Mouse (Mus musculus) brain, adult 10 weeks (tissue): ENCODE measurements around the gene Pdia3. TPM values are rescaled to one million over a fixed set of nuclear protein-coding genes. Genes with fewer than 3 reads are reported as not detected.

Source experiments
- polyA plus RNA-seq: library from polyadenylated mRNA; stranded (reverse); fragments of 350-450 nt; fragmentation: Illumina TruSeq; extraction: RNeasy Lipid Tissue Mini Kit (QIAGEN cat#74804); gene quantifications from one replicate; pipeline ENCODE4 v1.2.3, GENCODE M21; 2015; ENCODE audit warnings: low read depth, low replicate concordance

The Pdia3 gene
- 198 TPM for polyA plus RNA-seq

DNA sequence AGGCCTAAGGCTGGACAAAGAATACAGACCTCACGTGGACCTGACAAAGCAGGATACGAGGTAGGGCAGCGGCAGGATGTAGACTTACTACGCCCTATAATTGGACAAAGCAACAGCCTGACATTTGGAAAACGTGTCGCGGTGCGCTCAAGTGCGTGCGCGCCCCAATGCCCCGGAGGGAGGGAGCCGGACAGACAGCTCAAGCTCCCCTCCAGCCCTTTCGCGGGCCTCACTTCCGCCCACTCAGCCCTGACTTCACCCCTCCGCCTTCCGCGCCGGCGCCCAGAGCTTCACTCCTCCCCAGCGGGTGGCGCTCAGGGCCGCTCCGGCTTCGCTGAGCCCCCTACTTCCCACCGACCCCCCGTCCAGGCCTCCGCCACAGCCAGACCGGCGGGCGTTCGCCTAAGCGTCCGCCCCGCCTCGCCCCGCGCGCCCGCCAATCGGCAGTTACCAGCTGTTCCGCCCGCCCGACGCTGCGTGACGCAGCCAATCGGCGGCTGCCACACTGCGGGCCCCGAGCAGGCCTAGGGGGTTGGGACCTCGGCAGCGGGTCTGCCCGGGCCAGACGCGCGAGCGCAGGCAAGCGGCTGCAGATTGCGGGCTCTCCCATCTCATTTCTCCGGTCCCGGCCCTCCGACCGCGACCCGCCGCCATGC is at the start of gene Pdia3, which contains the start of gene Catsper2:
Gene Pdia3, plus strand, starts transcription at position 389 of the 656 bp plus-strand sequence.
Gene Catsper2, minus strand, starts transcription at position 406 of the 656 bp plus-strand sequence.

DNA sequence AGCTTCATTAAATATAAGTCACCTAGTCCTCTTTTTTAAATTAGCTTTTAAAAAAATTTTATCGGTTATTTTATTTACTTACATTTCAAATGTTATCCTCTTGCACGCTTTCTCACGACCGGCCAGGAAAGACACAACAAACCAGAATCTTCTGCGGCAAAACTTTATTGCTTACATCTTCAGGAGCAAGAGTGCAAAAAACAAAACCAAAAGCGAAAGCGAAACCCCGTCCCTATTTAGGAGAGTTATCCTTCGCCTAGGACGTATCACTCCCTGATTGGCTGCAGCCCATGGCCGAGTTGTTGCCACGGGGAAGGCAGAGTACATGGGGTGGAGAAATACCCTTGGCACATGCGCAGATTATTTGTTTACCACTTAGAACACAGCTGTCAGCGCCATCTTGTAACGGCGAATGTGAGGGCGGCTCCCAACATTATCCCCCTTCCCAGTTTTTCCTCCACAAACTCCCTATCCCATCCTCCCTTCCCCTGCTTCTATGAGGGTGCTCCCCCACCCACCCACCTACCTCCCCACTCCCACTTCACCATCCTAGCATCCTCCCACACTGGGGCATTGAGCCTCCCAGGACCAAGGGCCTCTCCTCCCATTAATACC is 26.5 kb upstream of the Pdia3 start, which contains the start of gene Strc:
Gene Strc, minus strand, starts transcription at position 208 of the 615 bp plus-strand sequence.

DNA sequence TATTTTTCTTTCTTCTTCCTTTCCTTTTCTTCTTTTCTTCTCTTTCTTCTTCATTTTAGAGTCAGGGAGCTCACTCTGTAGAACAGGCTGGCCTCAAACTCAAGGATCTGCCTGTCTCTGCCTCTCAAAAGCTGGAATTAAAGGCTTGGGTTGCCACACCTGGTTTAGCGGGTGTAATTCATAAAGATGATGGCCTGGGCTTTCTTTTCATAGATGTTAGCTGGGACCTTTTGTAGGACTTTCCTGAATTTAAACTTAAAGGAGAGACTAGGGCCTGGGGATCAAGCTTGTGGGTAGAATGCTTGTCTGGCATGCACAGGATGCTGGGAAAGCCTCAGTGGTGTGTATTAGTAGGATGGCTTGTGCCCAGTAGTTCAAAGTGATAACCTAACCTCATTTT is 30.6 kb downstream of the Pdia3 start, which contains the start of gene Ell3:
Gene Ell3, minus strand, starts transcription at position 101 of the 400 bp plus-strand sequence.

DNA sequence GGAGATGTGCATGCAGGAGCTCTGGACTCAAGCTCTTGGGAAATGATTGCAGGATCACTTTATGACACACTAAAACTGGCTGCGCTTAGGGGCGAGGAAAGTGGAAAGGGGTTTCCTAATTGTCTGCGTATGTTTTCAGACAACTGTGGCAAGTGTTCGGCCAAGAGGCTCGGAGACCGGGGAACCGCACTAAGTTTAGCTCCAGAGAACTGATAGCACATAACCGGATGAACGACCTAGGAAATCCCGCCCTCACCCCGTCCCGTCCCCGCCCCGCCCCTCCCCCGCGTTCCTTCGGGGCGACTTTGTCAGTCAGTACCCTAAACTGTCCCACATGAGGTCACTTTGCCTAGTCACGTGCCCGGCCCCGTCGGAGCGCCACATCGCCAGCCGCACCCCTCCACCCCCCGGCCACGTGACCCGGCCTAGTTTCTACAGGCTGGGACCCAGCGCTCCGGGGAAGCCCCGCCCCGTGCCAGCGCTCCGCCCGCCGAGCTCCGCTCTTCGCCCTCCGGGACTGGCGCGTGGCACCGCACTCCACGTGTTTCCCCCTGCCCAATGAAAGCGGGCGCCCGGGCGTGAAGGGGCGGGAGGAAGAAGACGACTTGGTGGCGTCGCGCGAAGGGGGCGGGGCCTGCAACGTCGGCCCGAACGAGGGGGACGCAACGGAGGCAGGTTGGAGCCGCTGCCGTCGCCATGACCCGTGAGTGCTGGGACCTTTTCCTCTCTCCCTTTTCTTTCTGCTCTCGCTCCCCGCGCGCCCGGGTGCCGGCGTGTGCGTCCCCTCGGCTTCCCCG is 35.4 kb downstream of the Pdia3 start, which contains the start of gene Serf2:
Gene Serf2, plus strand, starts transcription at position 457 of the 797 bp plus-strand sequence.

DNA sequence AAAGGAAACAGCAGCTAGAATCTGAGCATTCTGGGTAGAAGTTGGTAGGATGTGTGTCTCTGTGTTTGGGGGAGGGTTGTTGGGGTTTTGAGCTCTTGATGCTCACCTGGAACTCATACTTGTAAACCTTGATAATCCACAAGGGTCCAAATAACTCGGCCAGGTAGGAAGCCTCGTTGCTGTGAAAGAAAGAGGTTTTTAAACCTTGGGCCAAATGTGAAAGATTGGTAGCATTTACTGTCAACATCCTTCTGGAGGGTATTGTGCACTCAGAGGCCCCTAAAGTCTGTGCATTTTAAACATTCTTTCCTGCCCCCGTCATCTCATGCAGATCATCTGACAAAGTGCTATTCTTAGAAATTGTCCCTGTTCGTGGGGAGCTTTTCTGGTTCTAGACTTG is 39.4 kb downstream of the Pdia3 start, which contains the start of gene Hypk:
Gene Hypk, plus strand, starts transcription at position 301 of the 400 bp plus-strand sequence.

DNA sequence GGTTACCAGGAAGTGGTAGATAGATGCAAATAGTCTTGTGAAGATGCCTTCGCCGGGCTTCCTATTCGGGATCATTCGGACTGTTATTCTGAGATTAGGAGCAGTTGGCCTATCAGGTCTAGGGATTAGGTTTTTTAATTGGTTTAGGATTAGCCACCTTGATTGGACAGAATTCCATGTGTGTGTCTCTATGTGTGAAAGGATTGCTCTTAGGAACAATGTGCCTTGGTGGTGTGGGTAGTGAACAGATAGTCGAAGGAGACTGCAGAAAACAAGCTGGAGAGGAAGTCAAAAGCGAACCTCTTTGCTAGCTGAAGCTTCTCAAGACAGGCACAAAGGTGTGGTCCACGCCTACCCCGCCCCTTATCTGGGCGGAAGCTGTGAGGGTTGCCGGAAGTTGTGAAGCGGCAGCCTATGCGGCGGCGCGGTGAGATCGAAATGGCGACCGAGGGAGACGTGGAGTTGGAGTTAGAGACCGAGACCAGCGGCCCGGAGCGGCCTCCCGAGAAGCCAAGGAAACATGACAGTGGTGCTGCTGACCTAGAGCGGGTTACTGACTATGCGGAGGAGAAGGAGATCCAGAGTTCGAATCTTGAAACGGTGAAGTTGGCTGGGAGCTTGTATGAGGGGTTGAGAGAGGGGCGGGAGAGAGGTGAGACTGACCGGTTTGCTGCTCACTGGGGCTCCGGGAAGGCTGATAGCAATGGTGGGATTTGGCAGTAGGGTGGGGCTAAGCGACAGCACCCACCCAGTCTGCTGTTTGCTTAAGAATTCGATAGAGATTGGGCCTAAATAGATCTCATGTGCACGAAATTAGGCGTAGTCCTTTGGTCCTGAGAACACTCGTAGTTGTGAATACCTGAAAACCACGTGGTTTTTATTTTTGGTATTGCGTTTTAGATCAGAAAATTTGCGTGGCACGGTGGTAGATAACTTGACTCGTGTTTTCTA is 43.4 kb downstream of the Pdia3 start, which contains the start of gene Serinc4:
Gene Serinc4, minus strand, starts transcription at position 90 of the 951 bp plus-strand sequence.

DNA sequence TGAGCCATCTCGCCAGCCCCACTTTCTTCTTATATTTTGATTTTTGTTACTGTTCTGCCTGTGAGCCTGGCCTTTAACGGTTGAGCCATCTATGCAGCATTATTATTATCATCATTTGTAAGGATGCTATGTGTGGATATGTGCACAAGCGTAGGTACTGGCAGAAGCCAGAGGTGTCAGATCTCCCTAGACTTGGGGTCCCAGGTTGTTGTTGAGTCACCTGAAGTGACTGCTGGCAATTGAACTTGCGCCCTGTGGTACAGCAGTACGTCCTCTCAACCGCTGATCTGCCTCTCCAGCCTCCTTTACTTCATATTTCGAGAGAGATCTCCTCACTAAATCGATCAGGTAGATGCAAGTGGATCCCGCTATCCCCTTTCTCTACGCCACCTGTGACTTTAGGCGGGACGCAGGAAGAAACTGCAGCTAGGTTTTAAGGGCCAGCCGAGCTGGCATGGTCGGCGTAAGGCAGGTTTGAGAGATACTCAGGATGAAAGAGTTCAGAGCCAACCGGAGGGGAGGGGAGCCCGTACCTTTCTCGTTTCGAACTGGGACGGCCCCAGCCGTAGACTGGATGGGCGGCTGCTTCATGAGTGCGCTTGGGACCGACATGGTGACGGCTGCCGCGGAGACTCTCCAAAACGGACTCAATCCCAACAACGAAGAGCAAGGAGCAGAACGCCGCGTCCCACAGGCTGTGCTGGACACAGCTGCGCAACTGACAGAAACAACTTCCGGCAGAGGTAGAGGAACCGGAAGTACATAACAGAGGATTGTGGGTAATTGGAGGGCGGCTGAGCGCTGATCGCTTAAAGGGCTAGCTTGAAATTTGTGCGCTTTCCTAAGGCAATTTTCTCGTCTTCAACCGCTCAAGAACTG is 60.0 kb downstream of the Pdia3 start, which contains the start of gene Mfap1b:
Gene Mfap1b, minus strand, starts transcription at position 767 of the 879 bp plus-strand sequence.

Other genes starting within 250 kb of the Pdia3 start
- 28.7 TPM for gene Tubgcp4, start 243.1 kb upstream of the Pdia3 start, polyA plus RNA-seq
- gene Zscan29, start 242.7 kb upstream of the Pdia3 start, polyA plus RNA-seq = 4.7 TPM
- 59.2 TPM for gene Trp53bp1, start 142.4 kb upstream of the Pdia3 start, polyA plus RNA-seq
- gene Map1a, start 124.2 kb upstream of the Pdia3 start, polyA plus RNA-seq = 275 TPM
- 84.3 TPM for gene Ppip5k1, start 58.4 kb upstream of the Pdia3 start, polyA plus RNA-seq
- 338 TPM for gene Ckmt1, start 56.1 kb upstream of the Pdia3 start, polyA plus RNA-seq
- 0.31 TPM for gene Strc, start 26.6 kb upstream of the Pdia3 start, polyA plus RNA-seq
- gene Catsper2, start within 50 bp of the Pdia3 start, polyA plus RNA-seq = 3.2 TPM
- gene Ell3, start 30.5 kb downstream of the Pdia3 start, polyA plus RNA-seq = not detected
- 378 TPM for gene Serf2, start 35.4 kb downstream of the Pdia3 start, polyA plus RNA-seq
- gene Hypk, start 39.5 kb downstream of the Pdia3 start, polyA plus RNA-seq = 17.9 TPM
- 0.34 TPM for gene Serinc4, start 43.0 kb downstream of the Pdia3 start, polyA plus RNA-seq
- 45.6 TPM for gene Mfap1b, start 60.3 kb downstream of the Pdia3 start, polyA plus RNA-seq
- gene Mfap1a, start 92.9 kb downstream of the Pdia3 start, polyA plus RNA-seq = 27.1 TPM
- gene Wdr76, start 92.9 kb downstream of the Pdia3 start, polyA plus RNA-seq = 2.9 TPM